Mouse (Mus musculus) stomach, embryonic 15.5 days (tissue): ENCODE data around the gene Selenow. TPM values are rescaled to one million over a fixed set of nuclear protein-coding genes. Genes with fewer than 3 reads are reported as not detected.
"Not testable (repeated sequence)": the region's sequence is repeated elsewhere in the genome, so short reads cannot be mapped to it uniquely, and the experiment has no call there.

Experiments used
- ATAC-seq: fragments of 200-750 bp; cut with Nextera tagmentation; 2 replicates; pipeline ENCODE4 v1.8.0; 2017; ENCODE audit warnings: low read depth, moderate number of reproducible peaks, moderate TSS enrichment; ENCODE audit not compliant: insufficient read depth, low FRiP score
- H3K27ac ChIP-seq: fragments of 300-500 bp; sonication (generic); 2 replicates; pipeline ENCODE4 v1.5.1; 2015; ENCODE audit warnings: mild to moderate bottlenecking, inconsistent platforms
- H3K27me3 ChIP-seq: fragments of 300-500 bp; sonication (generic); replicated peaks from 2 replicates; pipeline ENCODE4 v1.6.1; 2015; ENCODE audit warnings: inconsistent platforms
- H3K36me3 ChIP-seq: fragments of 300-500 bp; sonication (generic); 2 replicates; pipeline ENCODE4 v1.6.1; 2015; ENCODE audit warnings: inconsistent platforms
- H3K4me1 ChIP-seq: fragments of 300-500 bp; sonication (generic); 2 replicates; pipeline ENCODE4 v1.6.1; 2015; ENCODE audit warnings: inconsistent platforms
- H3K4me2 ChIP-seq: fragments of 300-500 bp; sonication (generic); 2 replicates; pipeline ENCODE4 v1.6.1; 2015; ENCODE audit warnings: mild to moderate bottlenecking, inconsistent platforms
- H3K4me3 ChIP-seq: fragments of 300-500 bp; sonication (generic); replicated peaks from 2 replicates; pipeline ENCODE4 v1.5.1; 2015; ENCODE audit warnings: inconsistent platforms
- H3K9ac ChIP-seq: fragments of 300-500 bp; sonication (generic); 2 replicates; pipeline ENCODE4 v1.6.1; 2015; ENCODE audit warnings: inconsistent platforms
- H3K9me3 ChIP-seq: fragments of 300-500 bp; sonication (generic); 2 replicates; pipeline ENCODE4 v1.6.1; 2016; ENCODE audit warnings: inconsistent platforms
- WGBS: fragments of 180-500 bp; shearing (Covaris S2); methylation state at CpG from one replicate; pipeline ENCODE4 v1.1.7; 2015; 5-methylcytosine and 5-hydroxymethylcytosine counted together
- polyA plus RNA-seq: library from polyadenylated mRNA; unstranded; fragments of >200 nt; fragmentation: Nextera tagmentation; extraction: Ambion mirVana; gene quantifications from 2 replicates; pipeline ENCODE4 v1.2.1, GENCODE M21; 2015

Selenow gene
- polyA plus RNA-seq, 1 experiment from 2014 or later, result 686 TPM

GRCm38 (mm10) chr7:15916996-15917395 is 5.2 kb downstream of the Selenow start:
- WGBS, result 86% methylated on average over 4 of the region's 4 CpGs
- H3K4me1 ChIP-seq, result peaks cover 15% of the 10 kb centered on the region
- no peak overlapping the region for H3K4me3 ChIP-seq

GRCm38 (mm10) chr7:15916134-15916723 is 6.0 kb downstream of the Selenow start:
- H3K36me3 ChIP-seq, result peaks cover 24% of the 10 kb centered on the region
- no peak overlapping the region for H3K9ac ChIP-seq
- ATAC-seq, result no peak
- H3K4me3 ChIP-seq, result no peak overlapping the region
- H3K27me3 ChIP-seq, result no peaks in the 10 kb centered on the region
- H3K4me2 ChIP-seq, result no peak overlapping the region
- H3K4me1 ChIP-seq, result peaks cover 11% of the 10 kb centered on the region
- no peaks in the 10 kb centered on the region for H3K9me3 ChIP-seq
- no peak overlapping the region for H3K27ac ChIP-seq
- WGBS, result 80% methylated on average over 3 of the region's 3 CpGs

More at GRCm38 (mm10) chr7:15916996-15917395, 5.2 kb downstream of the Selenow start:
- H3K27me3 ChIP-seq, result no peaks in the 10 kb centered on the region
- no peaks in the 10 kb centered on the region for H3K9me3 ChIP-seq
- H3K36me3 ChIP-seq, result peaks cover 24% of the 10 kb centered on the region
- H3K9ac ChIP-seq, result no peak overlapping the region
- H3K27ac ChIP-seq, result no peak overlapping the region
- no peak for ATAC-seq
- no peak overlapping the region for H3K4me2 ChIP-seq

DNA sequence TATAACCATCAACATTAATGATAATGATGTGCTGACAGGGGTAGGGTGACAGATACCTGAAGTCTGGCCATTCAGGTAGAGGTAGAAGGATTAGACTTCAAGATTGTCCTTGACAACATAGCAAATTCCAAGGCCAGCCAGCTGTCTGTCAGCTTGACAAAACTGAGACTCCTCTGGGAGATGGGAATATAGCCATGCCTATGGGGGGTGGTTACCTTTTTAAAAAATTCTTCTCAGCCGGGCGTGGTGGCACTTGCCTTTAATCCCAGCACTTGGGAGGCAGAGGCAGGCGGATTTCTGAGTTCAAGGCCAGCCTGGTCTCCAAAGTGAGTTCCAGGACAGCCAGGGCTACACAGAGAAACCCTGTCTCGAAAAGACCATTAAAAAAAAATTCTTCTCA is 6.5 kb downstream of the Selenow start:
- not testable (repeated sequence) for H3K9ac ChIP-seq, ATAC-seq

GRCm38 (mm10) chr7:15914751-15915150 is 7.5 kb downstream of the Selenow start:
- no peak overlapping the region for H3K27ac ChIP-seq
- H3K9ac ChIP-seq, result no peak overlapping the region
- H3K27me3 ChIP-seq, result no peaks in the 10 kb centered on the region
- no peaks in the 10 kb centered on the region for H3K9me3 ChIP-seq
- no peak overlapping the region for H3K4me3 ChIP-seq
- peaks cover 16% of the 10 kb centered on the region for H3K36me3 ChIP-seq
- no peak for ATAC-seq
- H3K4me2 ChIP-seq, result no peak overlapping the region
- WGBS, result 79% methylated on average over 2 of the region's 2 CpGs
- H3K4me1 ChIP-seq, result no peaks in the 10 kb centered on the region

More for the DNA sequence above, 6.5 kb downstream of the Selenow start:
- not testable (repeated sequence) for H3K27me3 ChIP-seq, H3K4me3 ChIP-seq, H3K4me1 ChIP-seq, H3K27ac ChIP-seq, H3K9me3 ChIP-seq, H3K4me2 ChIP-seq
- H3K36me3 ChIP-seq, result peaks cover 24% of the 10 kb centered on the region
- 79% methylated on average over 4 of the region's 4 CpGs for WGBS

DNA sequence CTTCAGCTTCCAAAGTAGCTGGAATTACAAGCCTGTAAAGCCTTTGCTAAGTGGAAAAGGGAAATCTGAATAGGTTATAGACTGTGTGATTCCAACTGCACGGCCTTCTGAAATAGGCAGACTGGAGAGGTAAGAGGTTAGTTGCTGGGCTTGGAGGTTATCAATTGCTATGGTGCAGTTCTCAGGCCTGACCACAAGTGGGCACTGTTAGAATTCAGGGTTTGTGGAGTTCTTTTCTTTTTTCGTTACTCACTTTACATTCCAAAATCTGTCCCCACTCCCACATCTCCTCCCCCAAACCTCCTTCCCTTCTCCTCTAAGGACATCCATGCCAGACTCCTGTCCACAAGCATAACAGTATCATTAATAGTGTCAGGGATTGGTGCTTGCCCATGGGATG is 8.0 kb downstream of the Selenow start:
- WGBS, result 37% methylated on average over 2 of the region's 2 CpGs
- ATAC-seq, result no peak
- no peaks in the 10 kb centered on the region for H3K27me3 ChIP-seq
- no peak overlapping the region for H3K27ac ChIP-seq
- no peaks in the 10 kb centered on the region for H3K9me3 ChIP-seq
- no peak overlapping the region for H3K9ac ChIP-seq
- H3K4me3 ChIP-seq, result no peak overlapping the region
- peaks cover 11% of the 10 kb centered on the region for H3K36me3 ChIP-seq
- H3K4me1 ChIP-seq, result no peaks in the 10 kb centered on the region
- H3K4me2 ChIP-seq, result no peak overlapping the region

GRCm38 (mm10) chr7:15912183-15912582 is 10.0 kb downstream of the Selenow start:
- Histone ChIP-seq H3K4me1 (no peaks in the 10 kb centered on the region), H3K36me3 (no peaks in the 10 kb centered on the region), H3K27ac (no peak overlapping the region), H3K9ac (no peak overlapping the region), H3K27me3 (no peaks in the 10 kb centered on the region), H3K4me2 (no peak overlapping the region), H3K9me3 (no peaks in the 10 kb centered on the region), H3K4me3 (no peak overlapping the region)
- ATAC-seq, result peak; percentile 18; the same call in 1 of the 2 replicates
- WGBS, result 1% methylated on average over 4 of the region's 4 CpGs

GRCm38 (mm10) chr7:15910521-15910920 is 11.7 kb downstream of the Selenow start:
- Histone ChIP-seq H3K9me3 (no peaks in the 10 kb centered on the region), H3K4me3 (no peak overlapping the region), H3K4me1 (no peaks in the 10 kb centered on the region), H3K36me3 (no peaks in the 10 kb centered on the region), H3K27me3 (no peaks in the 10 kb centered on the region), H3K9ac (no peak overlapping the region), H3K4me2 (no peak overlapping the region), H3K27ac (no peak overlapping the region)
- WGBS, result 77% methylated on average over 5 of the region's 5 CpGs
- no peak for ATAC-seq

DNA sequence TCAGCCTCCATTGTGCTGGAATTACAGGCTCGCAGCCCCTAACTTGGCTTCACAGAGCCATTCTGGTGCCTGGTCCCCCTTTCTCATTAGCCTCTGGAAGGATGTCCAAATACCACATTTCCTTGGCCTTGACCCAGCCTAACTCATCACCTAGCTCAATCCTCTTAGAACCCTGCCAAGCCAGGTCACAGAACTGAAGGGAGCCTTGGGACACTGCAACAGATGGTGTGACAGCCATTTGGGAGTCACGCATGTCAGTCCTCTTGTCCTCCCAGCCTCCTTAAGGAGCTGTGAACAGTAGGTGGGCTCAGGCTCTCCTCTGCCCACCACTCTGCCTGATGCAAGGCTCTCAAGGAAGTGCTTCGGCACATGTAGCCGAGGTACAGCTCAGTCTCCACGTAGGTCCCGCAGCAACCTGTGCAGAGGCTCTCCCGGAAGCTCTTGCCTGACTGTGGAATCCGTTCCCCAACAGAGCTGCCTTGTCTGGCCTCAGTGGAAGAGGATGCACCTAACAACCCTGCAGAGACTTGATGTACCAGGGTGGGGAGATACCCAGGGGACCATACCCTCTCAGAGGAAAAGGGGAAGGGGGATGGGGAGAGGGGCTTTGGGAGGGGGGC is 14.1 kb downstream of the Selenow start:
- no peak for ATAC-seq
- H3K4me3 ChIP-seq, result no peak overlapping the region
- no peak overlapping the region for H3K4me2 ChIP-seq
- no peaks in the 10 kb centered on the region for H3K27me3 ChIP-seq
- no peak overlapping the region for H3K27ac ChIP-seq
- H3K36me3 ChIP-seq, result no peaks in the 10 kb centered on the region
- whole genome bisulfite sequencing, result 70% methylated on average over 8 of the region's 8 CpGs
- H3K4me1 ChIP-seq, result no peaks in the 10 kb centered on the region
- no peak overlapping the region for H3K9ac ChIP-seq
- no peaks in the 10 kb centered on the region for H3K9me3 ChIP-seq

GRCm38 (mm10) chr7:15906602-15907001 is 15.6 kb downstream of the Selenow start:
- WGBS, result 87% methylated on average over 1 of the region's 1 CpGs
- Histone ChIP-seq H3K4me3 (no peak overlapping the region), H3K9me3 (no peaks in the 10 kb centered on the region), H3K9ac (no peak overlapping the region), H3K27me3 (no peaks in the 10 kb centered on the region), H3K36me3 (no peaks in the 10 kb centered on the region), H3K4me2 (no peak overlapping the region), H3K27ac (no peak overlapping the region), H3K4me1 (no peaks in the 10 kb centered on the region)
- ATAC-seq, result no peak

DNA sequence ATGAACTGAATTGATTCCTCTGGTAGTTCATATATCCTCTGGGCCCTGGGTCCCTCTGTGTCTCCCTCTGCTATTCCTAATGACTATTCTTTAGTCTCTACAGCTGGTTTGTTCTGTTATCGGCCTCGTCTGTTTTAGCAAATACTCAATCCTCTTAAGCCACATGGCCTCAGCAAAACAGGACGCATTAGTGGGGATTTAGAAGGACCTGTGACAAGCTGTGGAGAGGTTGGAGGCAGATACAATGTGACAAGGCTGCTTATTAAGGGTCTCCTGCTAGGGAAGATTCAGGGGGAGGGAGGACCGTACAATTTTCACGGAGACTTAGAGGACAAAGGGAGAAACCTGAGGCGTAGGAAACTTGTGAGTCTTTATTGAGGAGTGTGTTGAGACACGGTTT is 16.3 kb downstream of the Selenow start:
- H3K36me3 ChIP-seq, result no peaks in the 10 kb centered on the region
- H3K4me1 ChIP-seq, result no peaks in the 10 kb centered on the region
- no peak overlapping the region for H3K9ac ChIP-seq
- H3K27ac ChIP-seq, result no peak overlapping the region
- H3K9me3 ChIP-seq, result no peaks in the 10 kb centered on the region
- H3K4me3 ChIP-seq, result no peak overlapping the region
- WGBS, result 77% methylated on average over 7 of the region's 7 CpGs
- no peak for ATAC-seq
- no peak overlapping the region for H3K4me2 ChIP-seq
- H3K27me3 ChIP-seq, result no peaks in the 10 kb centered on the region

DNA sequence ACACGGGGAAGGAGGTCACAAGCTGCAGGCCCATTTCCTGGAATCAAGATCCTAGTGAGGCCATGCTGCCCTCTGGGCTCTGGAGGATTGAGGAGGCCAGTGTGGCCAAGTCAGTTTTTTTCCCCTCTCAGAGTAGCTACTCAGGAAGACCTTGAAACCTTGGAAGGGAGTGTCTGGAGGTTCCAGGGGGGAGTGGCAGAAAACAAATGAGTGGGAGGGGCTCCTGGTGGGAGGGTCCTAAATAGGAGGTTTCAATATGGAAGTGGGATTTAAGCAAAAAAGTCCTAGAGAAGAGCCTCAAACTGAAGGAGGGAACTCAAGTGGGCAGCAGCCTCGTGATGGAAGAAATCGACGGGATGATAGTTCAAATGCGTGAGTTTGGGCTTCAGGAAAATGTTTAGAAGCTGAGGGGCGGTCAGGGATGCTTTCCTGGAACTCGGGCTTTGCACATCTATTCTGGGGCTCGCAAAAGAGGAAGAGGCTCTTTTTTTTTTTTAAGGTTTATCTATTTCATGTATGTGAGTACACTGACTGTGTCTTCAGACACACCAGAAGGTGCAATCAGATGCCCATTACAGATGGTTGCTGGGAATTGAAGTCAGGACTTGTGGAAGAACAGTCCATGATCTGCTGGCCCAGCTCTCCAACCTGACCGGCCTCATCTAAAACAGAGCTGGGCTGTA is 20.7 kb downstream of the Selenow start:
- no peak overlapping the region for H3K4me2 ChIP-seq
- no peaks in the 10 kb centered on the region for H3K27me3 ChIP-seq
- H3K4me3 ChIP-seq, result no peak overlapping the region
- ATAC-seq, result no peak
- H3K27ac ChIP-seq, result no peak overlapping the region
- WGBS, result 69% methylated on average over 9 of the region's 9 CpGs
- no peak overlapping the region for H3K9ac ChIP-seq
- no peaks in the 10 kb centered on the region for H3K36me3 ChIP-seq
- no peaks in the 10 kb centered on the region for H3K4me1 ChIP-seq
- no peaks in the 10 kb centered on the region for H3K9me3 ChIP-seq

DNA sequence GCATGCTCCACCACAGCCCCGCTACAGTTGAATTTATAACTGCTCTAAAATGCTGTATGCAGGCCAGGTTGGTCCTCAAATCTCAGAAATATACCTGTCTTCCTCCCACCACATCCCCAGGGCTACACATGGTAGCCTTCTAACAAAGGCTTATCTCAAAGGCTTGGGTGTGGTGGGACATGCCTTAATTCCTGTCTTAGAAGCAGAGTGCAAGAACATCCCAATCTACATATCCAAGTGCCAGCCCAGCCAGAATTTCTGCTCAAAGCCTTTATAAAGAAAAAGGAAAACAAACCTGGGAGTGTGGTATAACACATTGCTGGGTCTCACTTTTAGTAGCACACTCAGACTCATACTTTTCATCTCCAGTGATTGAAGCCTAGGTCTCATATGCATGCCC is 28.0 kb downstream of the Selenow start:
- Histone ChIP-seq H3K9me3 (no peaks in the 10 kb centered on the region), H3K36me3 (no peaks in the 10 kb centered on the region), H3K4me3 (no peak overlapping the region), H3K9ac (no peak overlapping the region), H3K27ac (no peak overlapping the region), H3K4me2 (no peak overlapping the region), H3K27me3 (no peaks in the 10 kb centered on the region), H3K4me1 (no peaks in the 10 kb centered on the region)
- ATAC-seq, result no peak
- WGBS, result 71% methylated on average over 1 of the region's 1 CpGs
